8 mouse cellular contexts compared by ENCODE assay signal in the genomic region with DNA sequence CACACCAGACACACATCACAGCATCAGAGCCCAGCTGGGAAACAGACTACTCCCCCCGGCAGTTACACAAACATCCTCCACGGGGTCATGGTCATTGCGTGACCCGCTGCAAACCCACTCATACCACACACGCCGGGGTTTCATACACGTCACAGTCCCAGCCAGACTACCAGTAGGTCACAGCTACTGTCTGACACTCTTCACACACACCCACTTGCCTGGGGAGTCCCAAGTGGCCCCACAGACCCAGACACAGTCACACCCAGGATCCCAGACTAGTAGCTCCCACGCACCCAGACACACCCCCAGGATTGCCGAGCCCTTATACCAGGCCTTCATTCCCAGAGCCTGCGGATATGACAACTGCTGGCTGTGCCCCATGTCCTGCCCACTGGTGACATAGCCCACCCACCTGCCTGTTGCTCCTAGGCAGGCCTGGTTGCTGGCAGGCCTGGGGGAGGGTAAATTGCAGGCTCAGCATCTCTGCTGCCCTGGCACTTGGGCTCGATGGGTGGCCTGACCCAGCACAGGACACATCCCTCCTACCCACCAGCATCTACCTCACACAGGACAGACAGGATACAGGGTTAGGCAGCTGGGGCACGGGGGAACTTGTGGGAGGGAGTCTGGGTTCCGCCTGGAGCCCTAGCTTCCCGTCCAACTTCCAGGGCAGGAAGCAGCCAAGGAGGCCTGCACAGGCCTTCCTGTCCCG. TPM values are rescaled to one million over a fixed set of nuclear protein-coding genes. Genes with fewer than 3 reads are reported as not detected.
DNase-seq lines count a peak whose midpoint lies in the region; ATAC-seq and TF ChIP-seq lines count a peak whose summit lies in the region.

No protein-coding gene starts in this region.

- H3K9me3 ChIP-seq in midbrain, embryonic 13.5 days: no peaks in the 10 kb centered on the region
- H3K9me3 ChIP-seq in midbrain, embryonic 16.5 days (replicated peaks; ENCODE audit: control insufficient read depth, low read length, poor library complexity, severe bottlenecking): no peaks in the 10 kb centered on the region
- H3K9me3 ChIP-seq in intestine, embryonic 15.5 days: no peaks in the 10 kb centered on the region
- no peaks in the 10 kb centered on the region for H3K9me3 ChIP-seq in forebrain, postnatal 0 days (ENCODE audit: low read length)

- H3K27ac ChIP-seq in midbrain, embryonic 13.5 days: peak overlapping the region; percentile 35
- H3K27ac ChIP-seq in midbrain, embryonic 16.5 days (ENCODE audit: low read length): no peak overlapping the region
- H3K27ac ChIP-seq in intestine, embryonic 15.5 days: peak overlapping the region; percentile 54
- H3K27ac ChIP-seq in forebrain, postnatal 0 days (ENCODE audit: low read depth, low read length): no peak overlapping the region

- DNase-seq in lung, adult 18-20 months: peak; percentile 67 to 72
- DNase-seq in frontal cortex, postnatal 25 days (ENCODE audit: low spot score in 2 of 2): no peak
- DNase-seq in retina, embryonic 14.5 days (ENCODE audit: low spot score): no peak
- DNase-seq in forebrain, postnatal 0 days: no peak

- H3K27me3 ChIP-seq in midbrain, embryonic 13.5 days: peaks cover 15% of the 10 kb centered on the region
- no peaks in the 10 kb centered on the region for H3K27me3 ChIP-seq in midbrain, embryonic 16.5 days (ENCODE audit: control insufficient read depth, insufficient read depth, low read depth, low read length)
- H3K27me3 ChIP-seq in intestine, embryonic 15.5 days (replicated peaks): 0 out of 2 replicates have a peak, but pooled peaks cover 4% of the 10 kb centered on the region
- H3K27me3 ChIP-seq in forebrain, postnatal 0 days (ENCODE audit: insufficient read depth, low read length): no peaks in the 10 kb centered on the region

- peaks cover 13% of the 10 kb centered on the region for H3K36me3 ChIP-seq in midbrain, embryonic 13.5 days
- no peaks in the 10 kb centered on the region for H3K36me3 ChIP-seq in midbrain, embryonic 16.5 days (ENCODE audit: control insufficient read depth, insufficient read depth, low read length)
- H3K36me3 ChIP-seq in intestine, embryonic 15.5 days: no peaks in the 10 kb centered on the region; the same call in 1 of the 2 replicates
- H3K36me3 ChIP-seq in forebrain, postnatal 0 days (ENCODE audit: insufficient read depth): peaks cover 7% of the 10 kb centered on the region; the same call in 1 of the 2 replicates

- 68% methylated on average over 15 of the region's 15 CpGs for WGBS in midbrain, embryonic 13.5 days
- 66% methylated on average over 15 of the region's 15 CpGs for WGBS in midbrain, embryonic 16.5 days
- WGBS in intestine, embryonic 15.5 days: 41% methylated on average over 15 of the region's 15 CpGs
- WGBS in forebrain, postnatal 0 days: 73% methylated on average over 15 of the region's 15 CpGs

- no peak overlapping the region for H3K9ac ChIP-seq in midbrain, embryonic 13.5 days (replicated peaks)
- no peak overlapping the region for H3K9ac ChIP-seq in midbrain, embryonic 16.5 days (ENCODE audit: low read depth, low read length)
- H3K9ac ChIP-seq in intestine, embryonic 15.5 days: no peak overlapping the region
- H3K9ac ChIP-seq in forebrain, postnatal 0 days: no peak overlapping the region

- no peak overlapping the region for H3K4me3 ChIP-seq in midbrain, embryonic 13.5 days (replicated peaks)
- H3K4me3 ChIP-seq in midbrain, embryonic 16.5 days (ENCODE audit: low read depth, low read length): no peak overlapping the region
- H3K4me3 ChIP-seq in intestine, embryonic 15.5 days (replicated peaks): no peak overlapping the region
- H3K4me3 ChIP-seq in forebrain, postnatal 0 days (ENCODE audit: low read depth, low read length): no peak overlapping the region

- no peak for TF ChIP-seq CTCF in forebrain, postnatal 0 days (IDR thresholded peaks at IDR 0.05; ENCODE audit: low read depth)

- no peak for ATAC-seq in midbrain, embryonic 13.5 days
- no peak for ATAC-seq in midbrain, embryonic 16.5 days
- peak; percentile 21 for ATAC-seq in granulocyte monocyte progenitor cell, adult 5-6 weeks (replicated peaks; ENCODE audit: poor library complexity, severe bottlenecking)
- ATAC-seq in intestine, embryonic 15.5 days: no peak
- ATAC-seq in forebrain, postnatal 0 days: no peak

- no peak overlapping the region for H3K4me2 ChIP-seq in midbrain, embryonic 13.5 days (replicated peaks)
- H3K4me2 ChIP-seq in midbrain, embryonic 16.5 days (ENCODE audit: low read length): no peak overlapping the region
- H3K4me2 ChIP-seq in intestine, embryonic 15.5 days (replicated peaks): no peak overlapping the region
- no peak overlapping the region for H3K4me2 ChIP-seq in forebrain, postnatal 0 days (ENCODE audit: low read depth)

- peaks cover 41% of the 10 kb centered on the region for H3K4me1 ChIP-seq in midbrain, embryonic 13.5 days (replicated peaks)
- H3K4me1 ChIP-seq in midbrain, embryonic 16.5 days (ENCODE audit: control insufficient read depth, insufficient read depth, low read length): peaks cover 14% of the 10 kb centered on the region
- H3K4me1 ChIP-seq in intestine, embryonic 15.5 days (replicated peaks): peaks cover 66% of the 10 kb centered on the region
- 0 out of 2 replicates have a peak, but pooled peaks cover 2% of the 10 kb centered on the region for H3K4me1 ChIP-seq in forebrain, postnatal 0 days (ENCODE audit: insufficient read depth)

RNA-seq across cellular contexts. Expression of a gene that starts 11.2 kb away (rescaled TPM):
- polyA plus RNA-seq in midbrain, embryonic 13.5 days (2015; fragmentation: Nextera tagmentation; extraction: Ambion mirVana): 29.9 and 35.9 TPM in 2 replicates
- 32.1 and 36.8 TPM in 2 replicates for polyA plus RNA-seq in midbrain, embryonic 16.5 days (2015; fragmentation: Nextera tagmentation; extraction: Ambion mirVana)
- 35.6 and 51.7 TPM in 2 replicates for total RNA-seq in granulocyte monocyte progenitor cell, adult 5-6 weeks (2014; fragmentation: Nextera tagmentation)
- 8.9 and 14.8 TPM in 2 replicates for total RNA-seq in granulocyte monocyte progenitor cell, adult 5-6 weeks (2017)
- polyA plus RNA-seq in intestine, embryonic 15.5 days (2015; fragmentation: Nextera tagmentation; extraction: Ambion mirVana): 18.5 and 19.3 TPM in 2 replicates
- 21.1 and 37.6 TPM in 2 replicates for total RNA-seq in forebrain, postnatal 0 days (2014; rRNA removed)
- polyA plus RNA-seq in forebrain, postnatal 0 days (2015; fragmentation: Nextera tagmentation; extraction: Ambion mirVana): 31.7 and 32.0 TPM in 2 replicates

RNA-seq across cellular contexts. Expression of a gene that starts 20.9 kb away (rescaled TPM):
- polyA plus RNA-seq in midbrain, embryonic 13.5 days (2015; fragmentation: Nextera tagmentation; extraction: Ambion mirVana): 0.59 and 1.2 TPM in 2 replicates
- polyA plus RNA-seq in midbrain, embryonic 16.5 days (2015; fragmentation: Nextera tagmentation; extraction: Ambion mirVana): 0.21 and 0.78 TPM in 2 replicates
- 261 and 291 TPM in 2 replicates for total RNA-seq in granulocyte monocyte progenitor cell, adult 5-6 weeks (2014; fragmentation: Nextera tagmentation)
- total RNA-seq in granulocyte monocyte progenitor cell, adult 5-6 weeks (2017): 26.4 and 34.3 TPM in 2 replicates
- polyA plus RNA-seq in intestine, embryonic 15.5 days (2015; fragmentation: Nextera tagmentation; extraction: Ambion mirVana): 2.3 and 2.5 TPM in 2 replicates
- 1.6 and 3.1 TPM in 2 replicates for total RNA-seq in forebrain, postnatal 0 days (2014; rRNA removed)
- polyA plus RNA-seq in forebrain, postnatal 0 days (2015; fragmentation: Nextera tagmentation; extraction: Ambion mirVana): 0.39 and 0.56 TPM in 2 replicates

RNA-seq across cellular contexts. Expression of a gene that starts 27.2 kb away (rescaled TPM):
- polyA plus RNA-seq in midbrain, embryonic 13.5 days (2015; fragmentation: Nextera tagmentation; extraction: Ambion mirVana): 40.3 and 41.4 TPM in 2 replicates
- 40.0 and 49.8 TPM in 2 replicates for polyA plus RNA-seq in midbrain, embryonic 16.5 days (2015; fragmentation: Nextera tagmentation; extraction: Ambion mirVana)
- total RNA-seq in granulocyte monocyte progenitor cell, adult 5-6 weeks (2014; fragmentation: Nextera tagmentation): 49.7 and 53.8 TPM in 2 replicates
- 31.0 and 49.9 TPM in 2 replicates for total RNA-seq in granulocyte monocyte progenitor cell, adult 5-6 weeks (2017)
- polyA plus RNA-seq in intestine, embryonic 15.5 days (2015; fragmentation: Nextera tagmentation; extraction: Ambion mirVana): 22.4 and 23.7 TPM in 2 replicates
- 15.7 and 15.8 TPM in 2 replicates for total RNA-seq in forebrain, postnatal 0 days (2014; rRNA removed)
- polyA plus RNA-seq in forebrain, postnatal 0 days (2015; fragmentation: Nextera tagmentation; extraction: Ambion mirVana): 58.2 and 60.1 TPM in 2 replicates

RNA-seq across cellular contexts. Expression of a gene that starts 32.8 kb away (rescaled TPM):
- 8.8 and 9.7 TPM in 2 replicates for polyA plus RNA-seq in midbrain, embryonic 13.5 days (2015; fragmentation: Nextera tagmentation; extraction: Ambion mirVana)
- polyA plus RNA-seq in midbrain, embryonic 16.5 days (2015; fragmentation: Nextera tagmentation; extraction: Ambion mirVana): 61.6 and 90.5 TPM in 2 replicates
- 0.75 and 1.5 TPM in 2 replicates for total RNA-seq in granulocyte monocyte progenitor cell, adult 5-6 weeks (2014; fragmentation: Nextera tagmentation)
- total RNA-seq in granulocyte monocyte progenitor cell, adult 5-6 weeks (2017): not detected in 2 replicates
- polyA plus RNA-seq in intestine, embryonic 15.5 days (2015; fragmentation: Nextera tagmentation; extraction: Ambion mirVana): 1.9 and 2.4 TPM in 2 replicates
- total RNA-seq in forebrain, postnatal 0 days (2014; rRNA removed): 32.8 and 40.3 TPM in 2 replicates
- 40.9 and 61.4 TPM in 2 replicates for polyA plus RNA-seq in forebrain, postnatal 0 days (2015; fragmentation: Nextera tagmentation; extraction: Ambion mirVana)

RNA-seq across cellular contexts. Expression of a gene that starts 46.8 kb away (rescaled TPM):
- polyA plus RNA-seq in midbrain, embryonic 13.5 days (2015; fragmentation: Nextera tagmentation; extraction: Ambion mirVana): 53.5 and 56.2 TPM in 2 replicates
- polyA plus RNA-seq in midbrain, embryonic 16.5 days (2015; fragmentation: Nextera tagmentation; extraction: Ambion mirVana): 38.3 and 41.1 TPM in 2 replicates
- total RNA-seq in granulocyte monocyte progenitor cell, adult 5-6 weeks (2014; fragmentation: Nextera tagmentation): 146 and 152 TPM in 2 replicates
- 146 and 175 TPM in 2 replicates for total RNA-seq in granulocyte monocyte progenitor cell, adult 5-6 weeks (2017)
- polyA plus RNA-seq in intestine, embryonic 15.5 days (2015; fragmentation: Nextera tagmentation; extraction: Ambion mirVana): 43.9 and 51.5 TPM in 2 replicates
- 110 and 144 TPM in 2 replicates for total RNA-seq in forebrain, postnatal 0 days (2014; rRNA removed)
- polyA plus RNA-seq in forebrain, postnatal 0 days (2015; fragmentation: Nextera tagmentation; extraction: Ambion mirVana): 47.3 and 47.9 TPM in 2 replicates

Comparison
In these comparisons a context has a peak if more than half of its experiments do, and no peak if none do; other contexts are left out.
1. H3K27ac ChIP-seq: peak in midbrain, embryonic 13.5 days (single experiment) and intestine, embryonic 15.5 days (single experiment); none in midbrain, embryonic 16.5 days (single experiment) and forebrain, postnatal 0 days (single experiment).
2. DNase-seq: peak in lung, adult 18-20 months (2 of 2); none in frontal cortex, postnatal 25 days (0 of 2), retina, embryonic 14.5 days (single experiment) and forebrain, postnatal 0 days (single experiment).